Mouse (Mus musculus): ENCODE results near the gene Fam171b.

The Fam171b gene

GRCm38 (mm10) chr2:83812483-83813272, at the start of gene Fam171b:
Gene Fam171b (plus strand): TSS chr2:83812636.
- in situ Hi-C loops (cut with MboI; ENCODE audit: low sequenced_read_pairs) = loop anchor here (25.0 kb wide), 1 partner anchor 625 kb away; the partner anchor contains the start of gene Calcrl

- in situ Hi-C loops (cut with MboI; ENCODE audit: low sequenced_read_pairs) = no loop called here
These were observed 46.4 kb upstream of the Fam171b start for GRCm38 (mm10) chr2:83766058-83766457.

- in situ Hi-C loops (cut with MboI; ENCODE audit: low sequenced_read_pairs) = no loop called here
These were observed 45.6 kb upstream of the Fam171b start for GRCm38 (mm10) chr2:83766878-83767277.

GRCm38 (mm10) chr2:83768311-83769047, 44.0 kb upstream of the Fam171b start:
- in situ Hi-C loops (cut with MboI; ENCODE audit: low sequenced_read_pairs) = no loop called here

GRCm38 (mm10) chr2:83771155-83771812, 41.2 kb upstream of the Fam171b start:
- in situ Hi-C loops (cut with MboI; ENCODE audit: low sequenced_read_pairs) = loop anchor here (10.0 kb wide), 1 partner anchor 106 kb away; no protein-coding TSS in a partner anchor

- in situ Hi-C loops (cut with MboI; ENCODE audit: low sequenced_read_pairs) = no loop called here
These were observed 20.9 kb upstream of the Fam171b start for GRCm38 (mm10) chr2:83791330-83792073.

GRCm38 (mm10) chr2:83792102-83792501, 20.3 kb upstream of the Fam171b start:
- in situ Hi-C loops (cut with MboI; ENCODE audit: low sequenced_read_pairs) = no loop called here

GRCm38 (mm10) chr2:83795766-83796165, 16.7 kb upstream of the Fam171b start:
- in situ Hi-C loops (cut with MboI; ENCODE audit: low sequenced_read_pairs) = no loop called here

- in situ Hi-C loops (cut with MboI; ENCODE audit: low sequenced_read_pairs) = no loop called here
These were observed 14.4 kb upstream of the Fam171b start for GRCm38 (mm10) chr2:83797902-83798497.

- in situ Hi-C loops (cut with MboI; ENCODE audit: low sequenced_read_pairs) = loop anchor here (25.0 kb wide), 1 partner anchor 624 kb away; the partner anchor contains the start of gene Calcrl
These were observed 947 bp downstream of the Fam171b start for GRCm38 (mm10) chr2:83813273-83813892.

- in situ Hi-C loops (cut with MboI; ENCODE audit: low sequenced_read_pairs) = loop anchor here (25.0 kb wide), 1 partner anchor 623 kb away; the partner anchor contains the start of gene Calcrl
These were observed 1.6 kb downstream of the Fam171b start for GRCm38 (mm10) chr2:83814009-83814408.

GRCm38 (mm10) chr2:83816147-83816546, 3.7 kb downstream of the Fam171b start:
- in situ Hi-C loops (cut with MboI; ENCODE audit: low sequenced_read_pairs) = loop anchor here (25.0 kb wide), 1 partner anchor 621 kb away; the partner anchor contains the start of gene Calcrl

GRCm38 (mm10) chr2:83825161-83825560, 12.7 kb downstream of the Fam171b start:
- in situ Hi-C loops (cut with MboI; ENCODE audit: low sequenced_read_pairs) = no loop called here

- in situ Hi-C loops (cut with MboI; ENCODE audit: low sequenced_read_pairs) = no loop called here
These were observed 16.6 kb downstream of the Fam171b start for GRCm38 (mm10) chr2:83828895-83829539.

GRCm38 (mm10) chr2:83832903-83833302, 20.5 kb downstream of the Fam171b start:
- in situ Hi-C loops (cut with MboI; ENCODE audit: low sequenced_read_pairs) = no loop called here

- in situ Hi-C loops (cut with MboI; ENCODE audit: low sequenced_read_pairs) = no loop called here
These were observed 23.1 kb downstream of the Fam171b start for GRCm38 (mm10) chr2:83835313-83836070.

- in situ Hi-C loops (cut with MboI; ENCODE audit: low sequenced_read_pairs) = no loop called here
These were observed 36.1 kb downstream of the Fam171b start for GRCm38 (mm10) chr2:83848495-83848894.

GRCm38 (mm10) chr2:83853423-83853822, 41.0 kb downstream of the Fam171b start:
- in situ Hi-C loops (cut with MboI; ENCODE audit: low sequenced_read_pairs) = no loop called here

Data from CH12F3 (cell line).